Mouse (Mus musculus) ES-Bruce4 (cell line): ENCODE results near the gene Specc1.

Experiments
- CTCF ChIP-seq: IDR thresholded peaks from one replicate; pipeline ENCODE4 v1.8.1; 2011; ENCODE audit warnings: low read depth, low read length
- POLR2A ChIP-seq: IDR thresholded peaks from one replicate; pipeline ENCODE4 v1.8.1; 2011; ENCODE audit warnings: low read length; ENCODE audit not compliant: insufficient read depth

- TF ChIP-seq POLR2A (no peak), CTCF (no peak)
Measured at GRCm38 (mm10) chr11:62180791-62181190, 224.2 kb downstream of the Specc1 start.
